Mouse (Mus musculus) lung, adult 2 months (tissue): ENCODE data around the gene Eml6. TPM values are rescaled to one million over a fixed set of nuclear protein-coding genes. Genes with fewer than 3 reads are reported as not detected.

ENCODE experiments used
- DNase-seq: peaks from one replicate; pipeline ENCODE4 v3.0.0; 2022
- H3K4me1 ChIP-seq: fragments of 200-500 bp; 2 replicates; pipeline ENCODE4 v1.6.1; 2011; ENCODE audit warnings: low read length; ENCODE audit not compliant: control insufficient read depth, insufficient read depth
- H3K4me3 ChIP-seq: fragments of 200-500 bp; replicated peaks from 2 replicates; pipeline ENCODE3; 2011; ENCODE audit warnings: low read depth, mild to moderate bottlenecking, control low read depth, low read length; ENCODE audit errors: extremely low read depth
- CTCF ChIP-seq: fragments of 200-500 bp; IDR thresholded peaks from 2 replicates; pipeline ENCODE4 v1.5.1; 2011; ENCODE audit warnings: mild to moderate bottlenecking, low read length, control low read depth; ENCODE audit not compliant: insufficient read depth
- POLR2A ChIP-seq: fragments of 200-500 bp; IDR thresholded peaks from 2 replicates; pipeline ENCODE4 v1.6.1; 2011; ENCODE audit warnings: low read depth, mild to moderate bottlenecking, control low read depth, low read length, borderline replicate concordance; ENCODE audit errors: extremely low read depth
- whole genome bisulfite sequencing: fragments of 180-500 bp; shearing (Covaris S2); methylation state at CpG from one replicate; pipeline ENCODE4 v1.1.7; 2018; 5-methylcytosine and 5-hydroxymethylcytosine counted together
- polyA plus RNA-seq: library from polyadenylated mRNA; depleted of rRNA; stranded (reverse); fragments of >200 nt; gene quantifications from 2 replicates; pipeline ENCODE4 v1.2.3, GENCODE M21; 2012; rRNA removed

Gene Eml6
- 3.7 and 4.3 TPM in 2 replicates for polyA plus RNA-seq

DNA sequence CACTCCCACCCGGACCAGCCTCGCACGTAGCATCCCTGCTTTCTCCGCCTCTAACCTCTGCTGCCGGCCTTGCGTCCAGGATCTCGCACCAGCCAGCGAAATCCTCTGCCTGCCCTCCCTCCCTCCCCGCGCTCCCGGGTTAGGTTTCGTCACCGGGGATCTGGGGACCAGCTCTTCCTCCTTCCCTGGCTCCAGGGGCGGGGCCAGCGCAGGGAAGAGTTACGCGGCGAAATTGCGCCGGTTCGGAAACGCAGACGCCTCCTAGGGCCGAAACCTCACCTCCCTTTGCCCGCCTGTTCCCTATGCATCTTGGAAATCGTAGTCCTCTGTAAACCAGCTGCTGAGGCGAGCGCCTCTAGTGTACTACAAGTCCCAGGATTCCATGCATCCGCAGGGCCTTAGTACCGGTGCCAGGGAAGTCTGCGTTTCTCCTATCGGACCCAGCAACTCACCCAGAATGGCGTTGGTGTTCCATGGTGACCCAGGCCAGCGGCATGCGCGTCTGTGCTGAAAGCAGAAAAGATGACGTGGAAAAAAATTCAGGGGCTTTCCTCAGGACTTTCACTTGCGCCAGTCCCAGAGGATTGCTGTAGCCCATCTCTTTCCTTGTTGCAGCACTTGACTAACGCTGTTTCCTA lies at the start of gene Eml6:
Eml6 (minus strand) TSS at position 199 of the 638 bp plus-strand sequence.
- WGBS, result 1% methylated on average over 39 of the region's 39 CpGs

DNA sequence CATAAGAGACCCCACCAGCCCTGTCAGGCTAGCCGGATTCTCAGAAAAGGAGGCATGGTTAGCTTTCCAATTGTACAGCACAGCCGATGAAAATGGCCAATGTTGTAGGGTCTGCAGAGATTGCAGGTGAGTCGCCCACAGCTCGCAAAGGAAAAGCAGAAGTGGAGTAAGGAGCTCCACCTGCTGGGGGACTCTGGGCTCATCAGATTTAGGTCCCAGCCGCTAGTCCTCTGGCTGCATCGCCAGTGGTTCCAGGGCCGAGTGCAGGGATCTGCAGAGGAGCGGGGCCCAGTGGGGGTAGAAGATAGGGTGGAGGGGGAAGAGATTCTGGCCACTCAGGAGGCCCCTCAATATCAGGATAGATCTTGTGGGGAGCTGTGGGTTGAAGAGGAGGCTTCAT lies 31.5 kb upstream of the Eml6 start:
- DNase-seq, result no peak
- Histone ChIP-seq H3K4me3 (no peak overlapping the region), H3K4me1 (no peaks in the 10 kb centered on the region)
- TF ChIP-seq POLR2A (no peak), CTCF (peak; percentile 45)
- WGBS, result 40% methylated on average over 8 of the region's 8 CpGs

More for the DNA sequence above, at the start of gene Eml6:
- H3K4me3 ChIP-seq, result peak within 1 kb of the TSS; percentile 79
- peak; percentile 90 for DNase-seq
- TF ChIP-seq CTCF (no peak), POLR2A (peak; percentile 95; the same call in 1 of the 2 replicates)
- no peaks in the 10 kb centered on the region for H3K4me1 ChIP-seq

DNA sequence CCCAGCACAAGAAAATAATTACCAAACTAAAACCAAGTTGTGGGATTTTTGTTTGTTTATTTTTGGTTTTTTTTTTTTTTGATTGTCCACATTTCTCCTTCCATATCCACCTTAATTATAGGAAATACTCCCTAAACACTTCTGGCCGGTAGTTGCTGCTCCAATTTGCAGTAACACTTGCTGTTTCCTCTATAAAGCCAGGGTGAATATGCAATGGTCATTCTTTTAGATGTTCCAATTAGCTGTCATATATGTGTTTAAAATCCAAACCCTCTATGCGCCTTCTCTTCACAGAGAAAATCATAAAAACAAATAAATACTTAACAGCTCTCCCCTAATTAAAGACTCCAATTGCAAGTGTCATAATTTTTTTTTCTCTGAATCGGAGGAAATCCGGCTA lies 689 bp downstream of the Eml6 start:
- 10% methylated on average over 4 of the region's 4 CpGs for WGBS
- DNase-seq, result no peak
- H3K4me1 ChIP-seq, result no peaks in the 10 kb centered on the region
- peak overlapping the region; percentile 26 for H3K4me3 ChIP-seq
- TF ChIP-seq POLR2A (no peak), CTCF (no peak)

DNA sequence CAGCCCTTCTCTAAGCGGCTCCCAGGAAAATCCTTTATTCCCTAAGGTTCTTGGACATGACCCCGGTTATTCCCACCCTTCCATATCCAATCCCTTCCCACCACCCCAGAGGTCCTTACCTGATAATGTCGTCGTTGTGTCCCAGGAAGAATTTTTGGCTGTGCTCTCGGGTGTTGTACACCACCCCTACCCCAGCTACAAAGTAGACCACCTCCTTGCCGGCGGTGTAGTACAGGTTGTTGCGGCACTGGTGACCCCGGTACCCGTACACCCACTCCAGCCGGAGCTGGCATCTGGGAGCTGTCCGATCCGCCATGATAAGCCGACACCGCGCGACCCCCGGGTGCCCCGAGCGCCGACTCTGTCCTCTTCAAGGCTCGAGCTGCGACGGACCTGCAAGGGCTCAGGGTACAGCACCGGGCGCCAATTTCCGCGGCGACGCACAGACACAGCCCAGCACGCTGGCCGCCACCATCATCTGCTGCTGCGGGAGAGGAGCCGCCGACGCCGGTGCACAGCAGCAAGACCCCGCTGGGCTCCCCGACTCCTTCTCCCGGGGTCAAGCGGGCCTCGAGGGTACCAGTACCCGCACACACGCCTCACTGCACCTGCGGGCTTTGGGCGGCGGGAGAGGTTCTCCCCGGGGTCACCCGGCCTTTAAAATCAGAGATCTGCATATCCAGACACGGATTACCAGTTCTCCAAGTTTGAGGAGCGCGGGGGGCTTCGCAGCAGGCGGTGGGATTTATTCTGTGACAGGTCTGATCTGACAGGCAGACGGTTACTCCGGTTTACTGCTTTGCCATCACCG lies 1.4 kb downstream of the Eml6 start:
- H3K4me1 ChIP-seq, result no peaks in the 10 kb centered on the region
- H3K4me3 ChIP-seq, result peak overlapping the region; percentile 62
- WGBS, result 4% methylated on average over 57 of the region's 57 CpGs
- TF ChIP-seq POLR2A (no peak), CTCF (no peak)
- DNase-seq, result peak; percentile 52

DNA sequence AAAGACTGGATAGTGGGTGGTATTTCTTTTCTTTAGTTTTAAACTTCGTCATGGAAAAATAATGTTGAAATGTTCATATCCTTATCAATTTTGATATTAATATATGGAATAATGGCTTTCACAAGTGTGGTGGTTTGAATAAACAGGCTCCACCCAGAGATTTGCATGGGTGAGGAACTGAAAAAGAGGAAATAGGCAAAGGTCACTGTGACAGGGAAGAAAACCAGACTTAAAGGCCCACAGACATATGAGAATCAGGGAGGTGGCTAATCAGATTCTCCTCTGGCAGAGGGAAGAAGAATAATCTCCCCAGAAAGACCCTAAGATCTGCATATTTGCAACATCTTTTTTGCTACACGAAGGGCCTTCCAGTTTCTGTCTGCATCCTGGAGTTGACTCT lies 39.6 kb downstream of the Eml6 start:
- no peaks in the 10 kb centered on the region for H3K4me1 ChIP-seq
- no peak overlapping the region for H3K4me3 ChIP-seq
- no peak for DNase-seq
- TF ChIP-seq CTCF, result no peak
- TF ChIP-seq POLR2A, result no peak
- 60% methylated on average over 2 of the region's 2 CpGs for WGBS

DNA sequence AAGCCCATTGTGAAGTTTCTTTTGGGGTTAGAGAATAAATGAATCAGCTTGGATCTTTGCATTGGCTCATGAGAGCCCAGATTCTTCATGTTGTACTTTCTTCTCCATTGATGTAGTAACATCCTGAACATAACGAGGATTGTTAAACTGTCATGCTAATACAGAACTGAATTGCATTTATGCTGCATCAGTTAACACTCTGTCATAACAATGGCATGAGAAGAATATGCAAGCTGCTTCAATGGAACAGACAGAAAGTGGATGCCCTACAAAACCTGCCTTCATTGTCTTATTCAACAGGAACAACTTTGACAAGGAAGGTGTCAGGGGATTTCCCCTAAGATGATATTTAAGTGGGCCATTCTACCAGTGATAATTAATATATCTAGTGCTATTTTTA lies 57.0 kb downstream of the Eml6 start:
- 70% methylated on average over 1 of the region's 1 CpGs for WGBS
- no peak for DNase-seq
- TF ChIP-seq CTCF, result no peak
- TF ChIP-seq POLR2A, result no peak
- H3K4me1 ChIP-seq, result no peaks in the 10 kb centered on the region
- H3K4me3 ChIP-seq, result no peak overlapping the region

DNA sequence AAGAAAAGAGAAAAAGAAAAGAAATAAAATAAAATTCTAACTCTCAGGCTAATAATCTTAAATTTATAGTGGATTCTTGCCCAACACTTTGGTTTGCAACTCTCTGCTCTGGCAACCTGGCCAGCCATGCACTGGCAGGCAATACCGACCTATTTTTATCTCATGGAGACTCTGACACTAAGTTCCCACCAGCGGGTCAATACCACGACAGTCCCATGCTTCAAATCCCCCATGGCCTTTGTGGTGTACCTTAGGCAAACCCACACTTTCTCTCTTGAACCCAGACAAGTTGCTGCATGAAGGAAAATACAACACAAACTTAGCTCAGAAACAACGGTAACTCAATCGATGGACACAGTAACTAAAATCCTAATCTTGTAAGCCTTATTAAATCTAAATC lies 66.5 kb downstream of the Eml6 start:
- Histone ChIP-seq H3K4me3 (no peak overlapping the region), H3K4me1 (no peaks in the 10 kb centered on the region)
- no peak for DNase-seq
- TF ChIP-seq CTCF, result no peak
- no peak for TF ChIP-seq POLR2A
- 85% methylated on average over 5 of the region's 5 CpGs for WGBS

DNA sequence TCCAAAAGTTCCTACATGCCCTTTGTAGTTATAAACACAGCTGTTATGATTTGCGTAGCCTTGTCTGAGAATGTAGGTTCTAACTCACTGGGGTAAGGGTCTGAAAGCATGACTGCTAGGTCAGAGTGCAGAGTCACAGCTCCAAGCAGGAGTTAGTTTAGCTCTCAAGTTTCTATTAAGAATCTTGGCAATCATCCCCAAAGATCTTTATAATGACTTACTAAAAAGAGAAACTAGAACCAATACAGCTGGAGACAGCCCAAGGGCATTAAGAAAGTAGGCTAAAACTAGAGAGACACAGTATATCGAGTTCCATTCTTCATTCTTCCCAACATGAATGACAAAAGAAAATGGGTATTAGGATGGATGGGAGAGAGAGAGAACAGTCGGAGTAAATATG lies 81.2 kb downstream of the Eml6 start:
- H3K4me3 ChIP-seq, result no peak overlapping the region
- no peaks in the 10 kb centered on the region for H3K4me1 ChIP-seq
- DNase-seq, result no peak
- WGBS, result 74% methylated on average over 3 of the region's 3 CpGs
- no peak for TF ChIP-seq POLR2A
- TF ChIP-seq CTCF, result no peak

DNA sequence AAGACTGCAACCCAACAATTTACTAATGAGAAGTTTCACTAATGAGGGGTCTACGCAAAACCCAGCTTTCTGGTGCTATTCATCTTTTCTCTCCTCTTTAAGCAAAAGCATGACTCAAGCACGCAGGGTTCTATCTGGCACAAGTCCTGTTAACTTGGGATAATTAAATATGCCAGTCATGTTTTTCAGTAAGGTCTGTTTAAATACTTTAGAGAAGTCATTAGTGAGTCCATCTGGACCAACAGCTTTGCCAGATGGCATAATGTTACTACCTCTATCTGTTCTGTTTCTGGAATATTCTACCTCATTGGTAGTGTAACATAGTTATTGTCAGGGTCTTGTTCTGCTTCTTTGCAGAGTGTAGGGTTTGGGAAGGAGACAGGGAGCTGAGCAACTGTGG lies 101.5 kb downstream of the Eml6 start:
- Histone ChIP-seq H3K4me1 (no peaks in the 10 kb centered on the region), H3K4me3 (no peak overlapping the region)
- no peak for DNase-seq
- WGBS, result 81% methylated on average over 2 of the region's 2 CpGs
- no peak for TF ChIP-seq POLR2A
- TF ChIP-seq CTCF, result no peak

DNA sequence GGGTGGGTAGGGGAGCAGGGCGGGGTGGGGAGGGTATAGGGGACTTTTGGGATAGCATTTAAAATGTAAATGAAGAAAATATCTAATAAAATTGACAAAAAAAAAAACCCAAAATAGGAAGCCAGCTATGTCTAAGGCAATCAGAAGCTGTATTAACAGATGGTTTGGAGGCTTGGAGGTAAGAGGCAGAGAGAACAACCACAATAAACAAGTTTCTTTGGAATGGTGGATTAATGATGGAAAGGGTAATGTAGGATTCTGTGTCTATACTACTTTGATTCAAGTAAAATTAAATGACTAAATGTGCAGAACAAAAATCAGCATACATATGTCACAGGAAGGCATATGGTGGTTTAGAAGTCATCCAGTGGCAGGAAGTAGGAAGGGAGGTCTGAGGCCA lies 102.0 kb downstream of the Eml6 start:
- no peak for DNase-seq
- Histone ChIP-seq H3K4me3 (no peak overlapping the region), H3K4me1 (no peaks in the 10 kb centered on the region)
- no peak for TF ChIP-seq CTCF
- 76% methylated on average over 1 of the region's 1 CpGs for WGBS
